Mouse (Mus musculus) layer of hippocampus, adult 18-20 months (tissue): ENCODE measurements around the gene Sh3pxd2a. TPM values are rescaled to one million over a fixed set of nuclear protein-coding genes. Genes with fewer than 3 reads are reported as not detected.
A peak's percentile ranks its signal among the peaks of the same experiment; 100 is the strongest.

Experiments
- DNase-seq, 2 experiments: peaks; one replicate each; pipeline ENCODE4 v3.0.0; 2022; ENCODE audit warnings: low spot score in 2 of 2
- total RNA-seq, 2 experiments: library from RNA; stranded (reverse); gene quantifications; 2 replicates each; pipeline ENCODE4 v1.2.3; 2021

Gene Sh3pxd2a
- total RNA-seq, 2 experiments from 2014 or later: 33.4 to 35.4 TPM

- no peak for DNase-seq
Measured at GRCm38 (mm10) chr19:47379141-47379540, 85.1 kb downstream of the Sh3pxd2a start.

GRCm38 (mm10) chr19:47374916-47375573 lies 89.2 kb downstream of the Sh3pxd2a start:
- DNase-seq: no peak

GRCm38 (mm10) chr19:47374440-47374839 lies 89.8 kb downstream of the Sh3pxd2a start:
- DNase-seq: peak in 1 of 2 experiments; percentile 56

GRCm38 (mm10) chr19:47372044-47372443 lies 92.2 kb downstream of the Sh3pxd2a start:
- no peak for DNase-seq

- DNase-seq: no peak
Measured at GRCm38 (mm10) chr19:47371521-47371920, 92.7 kb downstream of the Sh3pxd2a start.

- DNase-seq: no peak
Measured at GRCm38 (mm10) chr19:47369008-47369407, 95.2 kb downstream of the Sh3pxd2a start.

GRCm38 (mm10) chr19:47367271-47367879 lies 96.8 kb downstream of the Sh3pxd2a start:
- no peak for DNase-seq

GRCm38 (mm10) chr19:47366576-47366975 lies 97.6 kb downstream of the Sh3pxd2a start:
- peak in 1 of 2 experiments; percentile 34 for DNase-seq

- DNase-seq: no peak
Measured at GRCm38 (mm10) chr19:47363086-47363668, 101.0 kb downstream of the Sh3pxd2a start.

GRCm38 (mm10) chr19:47360921-47361320 lies 103.3 kb downstream of the Sh3pxd2a start:
- no peak for DNase-seq

GRCm38 (mm10) chr19:47360017-47360416 lies 104.2 kb downstream of the Sh3pxd2a start:
- no peak for DNase-seq

GRCm38 (mm10) chr19:47359166-47359931 lies 104.9 kb downstream of the Sh3pxd2a start:
- DNase-seq: no peak

- no peak for DNase-seq
Measured at GRCm38 (mm10) chr19:47357297-47357696, 106.9 kb downstream of the Sh3pxd2a start.

- peak; percentile 64 to 92 for DNase-seq
Measured at GRCm38 (mm10) chr19:47356188-47356857, 107.9 kb downstream of the Sh3pxd2a start.

GRCm38 (mm10) chr19:47354456-47354855 lies 109.7 kb downstream of the Sh3pxd2a start:
- no peak for DNase-seq

- no peak for DNase-seq
Measured at GRCm38 (mm10) chr19:47349043-47349442, 115.2 kb downstream of the Sh3pxd2a start.

- no peak for DNase-seq
Measured at GRCm38 (mm10) chr19:47348395-47349016, 115.7 kb downstream of the Sh3pxd2a start.

- no peak for DNase-seq
Measured at GRCm38 (mm10) chr19:47347021-47347643, 117.1 kb downstream of the Sh3pxd2a start.

- DNase-seq: no peak
Measured at GRCm38 (mm10) chr19:47346606-47347005, 117.6 kb downstream of the Sh3pxd2a start.

GRCm38 (mm10) chr19:47345851-47346568 lies 118.2 kb downstream of the Sh3pxd2a start:
- no peak for DNase-seq
